Mouse (Mus musculus) right cerebral cortex, postnatal 4 days (tissue): Measurements from ENCODE around the gene Mpdz.
A peak's percentile ranks its signal among the peaks of the same experiment; 100 is the strongest.

ENCODE experiments used
- DNase-seq: peaks from one replicate; pipeline ENCODE4 v3.0.0-alpha.2; 2022

Mpdz gene

DNA sequence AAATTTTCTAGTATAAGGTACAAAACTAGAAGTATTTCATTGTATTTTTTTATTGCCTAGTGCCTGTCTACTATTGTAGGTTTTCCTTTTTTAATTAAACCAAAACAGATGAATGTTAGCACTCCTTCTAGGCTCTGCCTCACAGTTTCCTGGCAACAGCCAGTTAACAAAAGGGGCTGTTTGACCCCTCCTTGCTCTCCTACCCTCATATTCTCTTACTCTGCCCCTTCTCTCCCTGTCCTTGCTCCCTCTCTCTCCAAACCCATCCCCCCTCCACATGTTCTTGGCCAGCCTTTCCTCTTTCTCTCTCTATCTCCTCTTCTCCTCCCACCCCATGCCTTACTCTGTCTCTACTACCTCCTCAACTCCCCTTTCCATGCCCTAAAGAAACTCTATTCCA, 53.4 kb downstream of the Mpdz start:
- no peak for DNase-seq

DNA sequence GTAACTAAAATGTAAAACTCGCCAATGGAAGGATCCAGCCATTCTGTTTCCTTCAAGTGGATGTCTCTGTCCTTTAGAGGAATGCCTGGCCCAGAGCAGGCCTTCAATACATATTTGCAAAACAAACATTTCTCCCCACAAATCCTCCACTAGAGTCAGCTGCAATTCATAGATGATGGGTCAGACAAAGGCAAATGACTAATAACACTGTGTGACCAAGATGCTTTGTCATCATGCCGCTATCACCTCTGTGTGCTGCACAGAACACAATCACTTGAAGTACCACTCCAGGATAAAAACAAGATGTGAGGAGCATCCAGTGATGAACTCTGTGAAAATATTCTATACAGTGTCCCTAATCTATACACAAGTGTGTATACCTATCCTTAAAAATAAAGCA, 55.0 kb downstream of the Mpdz start:
- DNase-seq: no peak

DNA sequence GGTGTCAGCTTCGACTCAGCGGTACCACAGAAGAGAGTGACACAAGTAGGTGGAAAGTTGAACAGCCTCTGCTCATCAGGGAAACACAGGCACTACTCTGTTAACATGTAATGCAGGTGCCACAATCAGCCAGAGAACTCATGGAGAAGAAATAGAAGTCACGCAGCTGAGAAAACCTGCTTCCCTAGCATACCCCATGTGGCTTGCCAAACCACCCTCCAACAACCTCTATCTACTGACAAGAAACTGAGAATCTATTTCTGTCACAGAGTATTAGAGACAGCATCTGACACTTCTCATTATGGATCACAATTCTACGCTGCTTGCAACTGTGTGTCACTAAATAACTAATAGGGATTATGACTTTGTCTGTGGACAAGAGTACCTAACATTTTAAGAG, 70.3 kb downstream of the Mpdz start:
- DNase-seq: no peak

DNA sequence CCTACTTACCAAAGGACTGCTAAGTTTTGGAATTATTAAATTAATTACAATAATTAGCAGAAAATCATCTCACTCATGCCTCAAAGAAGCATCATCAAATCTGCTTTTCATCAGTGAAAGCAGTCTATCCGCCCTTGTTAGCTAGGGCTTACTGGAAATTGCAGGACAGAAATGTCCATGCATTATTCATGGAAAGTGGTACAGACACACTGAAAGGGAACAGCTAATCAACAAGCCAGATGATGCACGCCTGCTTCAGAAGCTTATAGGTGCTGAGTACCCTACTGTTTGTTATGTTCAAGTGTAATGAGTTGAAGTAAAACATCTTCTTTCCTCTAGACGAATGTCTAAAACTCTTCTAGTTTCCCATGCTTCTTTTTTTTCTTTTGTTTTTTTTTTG, 91.2 kb downstream of the Mpdz start:
- DNase-seq: no peak

DNA sequence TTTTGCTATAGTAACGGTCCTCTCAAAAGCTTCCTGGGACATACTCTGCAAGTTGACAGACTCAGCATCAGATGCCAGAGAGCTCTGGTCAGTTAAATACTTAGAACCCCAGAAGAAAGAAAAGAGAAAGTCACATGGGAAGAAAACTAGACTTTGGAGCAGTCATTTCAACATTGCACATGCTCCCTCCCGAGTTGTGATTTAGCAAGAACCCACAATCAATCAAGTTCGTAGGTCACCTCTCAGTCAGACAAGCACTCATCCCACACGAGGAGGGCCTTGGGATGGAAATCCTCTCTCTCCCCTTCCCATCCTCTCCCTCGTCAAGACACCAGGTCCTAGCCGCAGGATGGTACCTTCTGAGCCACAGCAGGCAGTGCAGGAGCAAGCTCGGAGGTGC, 94.0 kb downstream of the Mpdz start:
- DNase-seq: no peak

DNA sequence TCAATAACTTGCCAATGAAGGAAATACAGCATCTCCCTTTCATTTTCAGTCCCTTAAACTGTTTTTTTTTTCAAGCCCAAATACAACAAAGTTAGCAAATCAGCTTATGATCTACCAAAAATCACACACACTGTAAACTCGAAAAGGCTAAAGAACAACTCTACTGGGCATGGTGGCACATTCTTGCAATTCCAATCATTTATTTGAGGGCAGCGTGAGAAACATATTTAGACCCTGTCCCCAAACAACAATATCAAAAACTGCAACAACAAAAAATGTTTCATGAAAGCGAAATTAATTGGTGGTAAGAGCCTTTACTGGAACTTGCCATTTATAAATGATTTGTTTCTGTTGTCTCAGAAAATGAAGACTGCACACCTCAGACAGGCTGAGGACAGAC, 97.5 kb downstream of the Mpdz start:
- no peak for DNase-seq

DNA sequence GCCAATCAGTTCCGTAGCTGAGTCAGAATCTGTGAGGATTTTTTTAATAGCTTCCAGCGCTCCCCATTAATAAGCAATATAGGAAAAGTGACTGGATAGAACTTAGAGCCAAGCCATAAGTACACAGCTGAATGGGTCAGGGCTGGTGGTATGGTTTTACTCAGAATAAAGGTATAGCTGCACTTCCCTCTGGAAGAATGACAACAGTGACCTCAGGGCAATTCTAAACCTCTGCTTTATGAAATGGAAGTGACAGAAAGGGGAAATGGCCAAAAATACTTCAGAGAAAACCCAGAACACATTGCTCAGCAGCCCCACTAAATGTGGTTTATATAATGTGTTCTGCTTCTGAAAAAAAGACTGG, 109.0 kb downstream of the Mpdz start:
- no peak for DNase-seq

DNA sequence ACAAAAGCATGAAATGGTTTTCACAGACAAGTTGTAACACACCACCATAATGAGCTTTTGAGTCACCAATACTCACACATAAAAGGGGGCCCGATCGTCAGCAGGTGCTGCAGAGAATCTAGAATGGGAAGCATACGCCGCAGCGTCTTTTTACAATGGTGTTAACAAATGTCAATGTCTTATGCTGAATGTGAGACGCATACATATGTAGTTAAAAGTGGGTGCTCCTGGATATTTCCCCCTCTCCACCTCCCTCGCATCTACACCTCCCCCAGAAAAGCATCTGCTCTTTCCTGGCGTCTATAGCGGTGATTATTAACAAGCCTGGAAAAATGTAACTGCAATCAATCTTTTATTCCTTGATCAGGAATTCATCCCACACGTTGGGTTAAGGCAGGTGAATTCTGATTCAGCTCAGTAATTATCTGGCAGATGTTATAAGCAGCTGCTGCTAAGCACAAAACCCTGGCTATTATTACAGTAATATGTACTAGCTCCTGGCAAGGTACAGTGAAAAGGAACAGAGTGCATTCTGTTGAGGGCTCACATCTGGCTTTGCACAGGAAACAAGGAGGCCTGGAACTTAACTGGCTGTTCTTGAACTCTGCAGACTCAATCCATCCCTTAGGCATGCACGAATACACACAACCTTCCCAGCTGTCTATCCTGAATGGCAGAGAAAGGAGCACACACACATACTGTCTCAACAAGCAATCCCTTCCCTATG, 109.6 kb downstream of the Mpdz start:
- peak; percentile 11 for DNase-seq

DNA sequence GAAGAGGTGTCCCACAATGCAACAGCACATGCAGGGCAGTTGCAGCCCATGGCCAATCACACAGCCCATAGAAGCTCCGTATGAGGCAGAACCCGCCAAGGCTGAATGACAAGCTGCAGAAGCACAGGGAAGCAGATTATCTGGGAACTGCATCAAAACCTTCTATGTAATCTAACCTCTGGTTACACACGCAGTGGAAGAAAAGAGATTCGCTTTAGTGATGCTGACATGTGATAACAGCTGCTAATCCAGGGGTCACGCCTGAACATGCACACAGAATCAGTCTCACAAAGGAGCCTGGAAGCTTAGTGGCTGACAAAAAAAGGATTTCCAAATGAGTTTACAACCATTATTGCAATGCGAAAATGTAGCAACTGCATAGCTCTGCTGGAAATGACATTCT, 110.2 kb downstream of the Mpdz start:
- no peak for DNase-seq

DNA sequence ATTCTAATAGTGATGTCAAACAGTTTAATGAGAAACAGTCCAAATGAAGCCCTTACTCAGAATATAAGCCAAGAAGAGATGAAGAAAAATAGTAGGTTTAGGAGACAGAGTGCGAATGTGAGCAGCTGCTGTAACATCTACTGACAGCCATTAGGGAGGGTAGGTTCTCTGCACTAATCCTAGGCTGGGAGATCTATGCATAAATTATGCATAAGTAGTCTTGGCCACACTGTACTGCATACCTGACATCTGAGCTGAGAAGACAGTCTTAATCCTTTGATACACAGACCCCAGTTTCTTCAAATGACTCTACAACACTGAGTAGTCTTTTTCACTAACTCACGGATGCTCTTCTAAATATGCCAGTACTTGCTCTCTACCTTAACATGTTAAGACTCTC, 114.9 kb downstream of the Mpdz start:
- DNase-seq: no peak

DNA sequence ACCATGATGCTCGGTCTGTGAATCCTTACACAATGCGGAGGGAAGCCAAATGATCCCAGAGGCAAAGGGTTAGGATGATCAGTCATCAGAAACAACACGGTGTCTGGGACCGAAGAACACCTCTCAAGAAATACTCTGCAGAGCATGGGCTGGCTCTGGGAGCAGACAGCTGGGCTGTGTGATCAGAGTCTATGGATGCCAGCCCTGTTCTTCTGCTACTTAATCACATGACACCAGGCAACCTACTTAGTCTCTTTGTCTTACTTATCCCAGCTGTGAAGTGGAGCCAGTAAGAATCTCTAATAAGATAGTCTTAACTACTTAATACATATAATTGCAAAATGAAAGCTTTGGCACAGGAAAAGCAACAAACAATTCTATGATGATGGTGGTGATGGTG, 118.8 kb downstream of the Mpdz start:
- no peak for DNase-seq

DNA sequence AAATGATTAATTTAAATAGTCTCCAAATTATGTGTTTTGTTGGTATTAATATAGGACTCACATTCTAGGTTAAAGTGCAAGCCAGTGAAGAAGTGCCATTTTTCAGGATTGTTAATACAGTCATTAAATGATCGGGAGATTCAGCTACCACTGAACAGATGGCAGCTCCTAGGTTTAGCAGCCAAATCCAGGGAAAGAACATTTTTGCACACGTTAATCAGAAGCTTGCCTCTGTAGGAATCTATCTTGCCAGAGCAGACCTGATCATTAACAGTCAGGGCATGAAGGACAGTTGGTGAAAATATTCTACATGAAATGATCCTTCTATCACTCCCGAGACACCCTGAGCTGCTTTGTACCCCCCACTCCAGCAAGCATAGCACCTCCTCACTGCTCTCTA, 120.4 kb downstream of the Mpdz start:
- DNase-seq: no peak

DNA sequence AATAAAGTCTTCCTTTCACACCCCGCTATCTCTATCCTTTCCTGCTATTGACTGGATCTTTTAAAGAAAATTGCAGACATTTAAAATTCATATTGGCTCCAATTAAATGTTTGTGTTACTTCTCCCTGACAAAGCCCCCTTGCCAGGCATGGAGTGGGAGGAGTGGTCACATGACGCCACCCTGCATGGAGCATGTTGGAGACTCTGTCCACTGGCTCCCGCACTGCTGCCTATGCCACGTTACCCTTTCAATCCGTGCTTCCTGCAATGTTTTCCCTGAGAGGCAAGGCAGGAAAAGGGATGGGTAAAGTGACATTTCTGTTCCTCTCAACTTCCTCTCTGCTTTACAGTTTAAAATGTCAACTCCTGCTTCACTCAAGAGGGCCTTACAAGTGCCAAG, 128.0 kb downstream of the Mpdz start:
- no peak for DNase-seq

DNA sequence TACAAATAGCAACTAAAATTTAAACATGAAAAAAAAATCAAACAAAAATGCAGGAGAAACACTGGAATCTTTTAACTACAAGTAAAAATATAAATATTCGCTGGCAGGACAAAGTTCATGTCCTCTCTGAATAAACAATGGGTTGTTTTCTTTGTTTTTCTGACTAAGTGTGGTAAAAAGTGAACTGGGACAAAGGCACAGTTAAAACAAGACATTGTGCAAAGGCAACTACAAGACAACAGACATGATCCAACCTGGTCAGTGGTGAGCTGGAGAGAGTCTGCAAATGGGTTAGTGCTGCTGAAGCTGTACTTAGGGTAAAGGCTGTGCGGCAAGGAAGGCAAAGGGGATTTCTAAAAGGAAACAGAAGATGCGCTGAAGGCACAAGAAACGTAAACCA, 129.4 kb downstream of the Mpdz start:
- DNase-seq: no peak

DNA sequence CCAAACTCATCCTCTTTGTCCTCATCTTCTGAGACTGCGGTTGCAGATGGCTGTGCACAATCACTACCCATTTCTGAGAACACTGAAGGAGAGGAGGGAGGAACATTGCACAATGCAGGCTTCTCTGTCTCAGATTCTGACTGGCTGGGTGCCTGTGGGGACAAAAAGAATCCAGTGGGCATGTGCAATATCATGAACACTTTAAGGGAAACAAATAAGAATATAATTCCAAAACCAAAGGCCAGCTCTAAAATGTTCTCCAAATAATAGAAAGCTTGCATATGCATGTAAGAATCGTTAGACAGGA, 132.5 kb downstream of the Mpdz start:
- DNase-seq: no peak

DNA sequence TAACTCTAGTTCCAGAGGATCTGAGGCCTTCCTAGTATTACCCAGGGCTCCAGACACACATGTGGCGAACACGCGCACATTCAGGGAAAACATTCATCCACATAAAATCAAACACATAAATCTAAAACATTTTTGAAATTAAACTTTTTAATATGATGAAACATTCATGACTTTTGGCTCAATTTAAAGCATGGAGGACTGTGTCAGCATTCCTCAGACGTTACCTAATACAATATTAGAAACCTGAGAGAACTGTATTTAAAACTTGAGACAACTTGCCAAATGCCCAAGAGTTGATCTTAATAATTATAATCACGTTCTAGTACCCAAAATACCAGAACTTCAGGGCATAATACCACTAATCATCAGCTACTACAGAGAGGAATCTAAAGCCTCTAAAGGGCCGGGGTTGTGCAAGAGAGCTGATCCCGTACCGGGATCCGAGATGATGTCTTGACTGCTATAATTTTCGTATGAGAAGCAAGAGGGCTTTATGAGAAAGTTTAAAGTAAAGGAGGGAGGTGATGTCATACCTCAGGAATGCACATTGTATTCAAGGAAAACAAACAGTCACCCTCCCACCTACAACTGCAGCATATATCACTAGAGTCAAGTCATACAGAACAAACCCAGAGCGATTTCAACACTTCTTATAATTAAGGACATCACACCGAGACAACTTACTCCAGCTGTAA, 133.0 kb downstream of the Mpdz start:
- no peak for DNase-seq

DNA sequence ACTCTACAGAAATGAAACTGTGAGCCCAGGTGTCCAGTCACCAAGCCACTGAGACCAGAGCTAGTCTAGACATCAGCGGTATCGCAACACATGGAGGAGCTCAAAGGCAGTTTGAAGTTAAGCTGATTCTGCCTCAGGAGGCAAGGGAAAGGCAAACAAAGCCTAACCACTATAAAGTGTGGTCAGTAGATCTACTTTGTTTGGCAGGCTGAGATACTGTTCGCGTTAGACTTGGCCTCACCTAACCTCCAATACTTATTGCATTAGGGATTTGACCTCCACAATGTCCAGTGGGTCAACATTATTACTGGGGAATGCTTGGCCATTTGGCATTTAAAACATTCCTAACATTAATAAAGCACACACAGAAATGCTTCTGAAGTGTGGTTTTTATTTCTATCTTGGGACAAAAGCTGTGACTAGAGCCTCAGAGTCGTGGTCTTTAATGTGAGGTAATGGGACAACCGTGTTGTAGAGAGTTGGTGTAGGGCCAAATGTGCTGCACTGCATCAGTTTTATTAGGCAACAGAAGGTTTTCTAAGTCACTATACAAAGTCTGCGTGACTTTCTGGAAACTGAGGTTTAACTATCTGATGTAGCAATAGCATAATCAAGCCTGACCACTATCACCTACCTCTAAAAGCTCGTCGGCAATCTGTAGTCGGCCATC, 134.9 kb downstream of the Mpdz start:
- no peak for DNase-seq

DNA sequence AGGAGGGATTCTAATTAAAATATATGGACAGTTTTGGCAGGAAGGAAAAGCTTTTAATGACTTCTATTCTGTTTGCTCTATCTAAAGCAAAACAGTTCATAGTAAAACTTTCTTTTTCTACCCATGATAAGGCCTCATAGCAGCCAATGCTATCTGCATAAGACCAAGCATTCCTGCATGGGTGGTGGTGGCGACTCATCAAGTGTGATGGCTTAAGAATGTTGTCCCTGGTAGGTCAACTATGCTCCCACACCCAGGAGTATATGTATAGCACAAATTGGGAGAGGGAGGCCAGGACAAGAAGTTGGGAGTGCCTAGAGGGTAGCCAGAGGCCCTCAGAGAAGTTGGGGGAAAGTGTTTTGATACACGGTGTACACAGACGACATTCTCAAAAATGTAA, 140.6 kb downstream of the Mpdz start:
- DNase-seq: no peak

DNA sequence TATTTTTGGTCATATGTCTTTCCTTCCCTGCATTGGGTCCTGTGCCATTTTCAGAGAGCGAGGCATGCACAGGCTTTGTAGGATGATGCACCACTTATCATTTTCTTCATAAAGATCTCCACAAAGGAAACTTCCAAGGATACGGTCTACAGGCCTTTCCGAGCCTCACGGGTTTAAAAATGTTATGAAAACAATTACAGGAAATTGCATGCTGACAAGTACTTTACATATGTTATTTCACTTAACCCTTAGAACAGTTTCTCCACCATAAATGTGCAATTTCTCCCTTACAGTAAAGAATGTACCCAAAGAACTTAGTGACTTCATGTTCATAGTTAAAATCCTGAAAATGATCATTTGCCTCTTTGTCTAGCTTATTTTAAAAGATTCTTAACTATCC, 144.2 kb downstream of the Mpdz start:
- DNase-seq: no peak

DNA sequence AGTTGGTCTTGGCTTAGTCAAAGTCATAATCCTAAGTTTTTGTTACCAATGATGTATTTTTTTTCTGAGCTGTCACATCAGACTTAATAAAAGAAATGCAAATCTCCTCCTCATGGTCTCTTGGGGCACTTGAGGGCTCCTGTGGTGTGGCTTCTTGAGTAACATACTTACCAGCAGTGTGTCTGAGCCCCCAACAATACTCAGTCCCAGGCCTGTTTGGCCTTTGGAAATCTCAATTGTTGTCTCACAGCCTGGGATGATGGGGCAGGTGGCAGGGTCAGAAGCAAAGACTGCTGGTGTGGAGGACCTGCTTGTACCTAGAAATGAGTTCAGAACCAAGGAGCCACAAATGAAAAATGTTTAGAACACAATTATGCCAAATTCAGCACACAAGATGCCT, 149.3 kb downstream of the Mpdz start:
- DNase-seq: no peak

DNA sequence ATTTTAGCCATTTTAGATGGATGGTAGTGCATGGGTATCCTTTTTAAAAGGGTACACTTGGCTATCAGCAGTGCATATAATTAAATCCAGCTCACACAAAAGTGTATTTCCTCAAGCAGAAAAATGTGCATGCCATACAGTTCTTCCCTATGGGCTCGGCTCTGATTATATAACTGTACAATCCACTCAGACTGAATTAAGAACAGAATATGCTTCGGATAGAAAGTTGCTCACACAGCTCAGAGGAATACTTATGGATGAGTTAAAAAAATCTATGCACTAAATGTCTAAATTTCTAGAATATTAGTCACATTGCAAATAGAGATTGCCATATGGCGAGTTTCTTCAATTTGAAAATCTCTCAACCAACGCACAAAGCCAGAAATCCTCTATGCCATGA, 157.1 kb downstream of the Mpdz start:
- DNase-seq: no peak

DNA sequence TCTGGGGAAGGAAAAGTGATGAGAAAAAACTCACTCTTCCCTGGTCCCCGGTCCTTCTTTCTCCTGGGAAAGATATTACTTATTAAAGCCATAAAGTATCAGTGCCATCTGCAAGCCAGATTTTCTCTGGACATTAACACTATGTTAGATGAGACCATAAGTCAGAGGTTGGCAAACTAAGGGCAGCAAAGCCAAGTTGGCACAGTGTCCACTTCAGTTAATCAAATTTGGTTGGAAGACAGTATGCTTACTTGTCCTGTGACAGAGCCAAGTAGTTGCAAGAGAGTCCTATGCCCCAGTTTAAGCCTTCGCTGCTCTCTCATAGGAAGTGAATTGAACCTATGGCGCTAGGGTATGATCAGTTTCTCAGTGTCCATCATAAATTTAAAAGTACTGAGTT, 159.0 kb downstream of the Mpdz start:
- no peak for DNase-seq

DNA sequence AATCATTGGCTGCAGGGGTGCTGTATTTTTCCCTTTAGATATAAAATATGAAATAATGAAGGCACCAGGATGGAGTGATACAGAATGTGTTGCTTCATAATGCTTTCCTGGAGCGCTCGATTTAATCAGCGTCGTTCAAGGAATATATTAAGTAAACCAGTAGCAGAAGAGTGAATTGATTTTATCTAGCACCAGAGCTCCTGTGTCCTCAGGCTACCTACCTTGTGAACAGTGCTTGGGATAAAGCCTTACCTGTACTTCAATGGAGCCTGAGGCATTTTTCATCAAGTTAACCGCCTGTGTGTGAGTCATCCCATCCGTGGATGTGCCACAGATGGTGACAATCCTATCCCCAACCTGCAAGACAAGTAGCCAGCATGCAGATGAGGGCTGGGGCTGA, 159.5 kb downstream of the Mpdz start:
- no peak for DNase-seq

DNA sequence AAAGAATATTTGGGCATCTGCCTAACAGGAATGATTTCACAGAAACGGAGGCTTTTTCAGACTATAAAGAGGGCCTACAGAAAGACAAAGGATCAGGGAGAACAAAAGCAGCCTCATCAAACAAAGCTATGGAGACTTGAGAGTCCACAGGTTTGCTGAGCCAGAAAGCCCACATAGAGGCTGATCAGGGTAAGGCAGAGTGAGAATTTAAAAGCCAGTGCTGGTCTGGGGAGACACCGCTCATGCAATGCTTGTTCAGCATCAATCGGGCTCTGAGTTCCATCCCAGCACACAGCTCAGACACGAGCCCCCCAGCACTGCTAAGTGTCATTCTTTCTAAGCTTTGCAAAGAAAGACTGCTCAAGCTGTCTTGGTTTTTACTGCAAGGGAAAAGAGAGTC, 162.5 kb downstream of the Mpdz start:
- DNase-seq: no peak

DNA sequence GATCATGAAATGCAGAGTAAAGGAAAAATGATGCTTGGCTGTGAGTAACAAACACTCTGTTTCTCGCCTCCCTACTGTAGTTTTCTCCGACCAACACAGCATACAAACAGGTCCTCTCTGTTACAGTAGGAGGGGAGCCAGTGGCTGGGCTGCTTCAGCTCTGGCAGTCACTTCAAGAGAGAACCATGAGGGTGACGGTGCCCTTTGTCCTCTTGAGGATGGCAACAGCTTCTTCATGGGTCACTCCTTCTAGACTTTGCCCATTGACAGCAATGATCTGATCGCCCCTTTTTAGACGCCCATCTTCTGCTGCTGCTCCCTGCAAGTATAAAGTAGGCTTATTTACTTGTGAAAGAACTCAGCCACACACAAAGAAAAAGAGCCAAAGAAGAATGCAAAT, 163.2 kb downstream of the Mpdz start:
- no peak for DNase-seq
